Mouse (Mus musculus): ENCODE measurements around the gene Lrp1. TPM values are rescaled to one million over a fixed set of nuclear protein-coding genes. Genes with fewer than 3 reads are reported as not detected.

The Lrp1 gene
- polyA plus RNA-seq, 1 experiment from 2014 or later, result 34.6 TPM

GRCm38 (mm10) chr10:127555703-127556102, 65.2 kb downstream of the Lrp1 start:
- ATAC-seq (replicated peaks; ENCODE audit: insufficient number of reproducible peaks, low FRiP score, low TSS enrichment), result no peak
- Histone ChIP-seq H3K4me1 (ENCODE audit: control insufficient read depth, insufficient read depth, low read length) (no peaks in the 10 kb centered on the region), H3K9ac (ENCODE audit: low read depth, low read length) (no peak overlapping the region), H3K9me3 (replicated peaks; ENCODE audit: control insufficient read depth, low read length) (no peaks in the 10 kb centered on the region), H3K4me3 (ENCODE audit: low read depth, low read length) (no peak overlapping the region), H3K27ac (ENCODE audit: low read depth, low read length) (no peak overlapping the region), H3K4me2 (no peak overlapping the region), H3K27me3 (ENCODE audit: control insufficient read depth, insufficient read depth, low read length) (no peaks in the 10 kb centered on the region), H3K36me3 (ENCODE audit: control insufficient read depth, insufficient read depth, low read length) (peaks cover 72% of the 10 kb centered on the region)
- 66% methylated on average over 18 of the region's 18 CpGs for WGBS (ENCODE audit: insufficient replicate concordance)

GRCm38 (mm10) chr10:127549892-127550291, 71.1 kb downstream of the Lrp1 start:
- ATAC-seq (replicated peaks; ENCODE audit: insufficient number of reproducible peaks, low FRiP score, low TSS enrichment), result no peak
- H3K36me3 ChIP-seq (ENCODE audit: control insufficient read depth, insufficient read depth, low read length), result peaks cover 41% of the 10 kb centered on the region
- no peak overlapping the region for H3K4me3 ChIP-seq (ENCODE audit: low read depth, low read length)
- no peak overlapping the region for H3K27ac ChIP-seq (ENCODE audit: low read depth, low read length)
- no peaks in the 10 kb centered on the region for H3K27me3 ChIP-seq (ENCODE audit: control insufficient read depth, insufficient read depth, low read length)
- no peaks in the 10 kb centered on the region for H3K4me1 ChIP-seq (ENCODE audit: control insufficient read depth, insufficient read depth, low read length)
- H3K9me3 ChIP-seq (replicated peaks; ENCODE audit: control insufficient read depth, low read length), result no peaks in the 10 kb centered on the region
- H3K9ac ChIP-seq (ENCODE audit: low read depth, low read length), result no peak overlapping the region
- no peak overlapping the region for H3K4me2 ChIP-seq
- 86% methylated on average over 17 of the region's 17 CpGs for WGBS (ENCODE audit: insufficient replicate concordance)

- Histone ChIP-seq H3K27ac (ENCODE audit: low read depth, low read length) (no peak overlapping the region), H3K9ac (ENCODE audit: low read depth, low read length) (no peak overlapping the region), H3K27me3 (ENCODE audit: control insufficient read depth, insufficient read depth, low read length) (no peaks in the 10 kb centered on the region), H3K9me3 (replicated peaks; ENCODE audit: control insufficient read depth, low read length) (no peaks in the 10 kb centered on the region), H3K4me2 (no peak overlapping the region), H3K4me1 (ENCODE audit: control insufficient read depth, insufficient read depth, low read length) (no peaks in the 10 kb centered on the region), H3K4me3 (ENCODE audit: low read depth, low read length) (no peak overlapping the region), H3K36me3 (ENCODE audit: control insufficient read depth, insufficient read depth, low read length) (peaks cover 28% of the 10 kb centered on the region)
- 90% methylated on average over 15 of the region's 15 CpGs for WGBS (ENCODE audit: insufficient replicate concordance)
- ATAC-seq (replicated peaks; ENCODE audit: insufficient number of reproducible peaks, low FRiP score, low TSS enrichment), result no peak
Observed at GRCm38 (mm10) chr10:127548236-127548635, 72.7 kb downstream of the Lrp1 start.

GRCm38 (mm10) chr10:127546505-127546904, 74.4 kb downstream of the Lrp1 start:
- H3K9me3 ChIP-seq (replicated peaks; ENCODE audit: control insufficient read depth, low read length), result no peaks in the 10 kb centered on the region
- no peak overlapping the region for H3K4me2 ChIP-seq
- H3K27me3 ChIP-seq (ENCODE audit: control insufficient read depth, insufficient read depth, low read length), result no peaks in the 10 kb centered on the region
- H3K36me3 ChIP-seq (ENCODE audit: control insufficient read depth, insufficient read depth, low read length), result peaks cover 21% of the 10 kb centered on the region
- no peak overlapping the region for H3K9ac ChIP-seq (ENCODE audit: low read depth, low read length)
- no peak overlapping the region for H3K27ac ChIP-seq (ENCODE audit: low read depth, low read length)
- no peaks in the 10 kb centered on the region for H3K4me1 ChIP-seq (ENCODE audit: control insufficient read depth, insufficient read depth, low read length)
- H3K4me3 ChIP-seq (ENCODE audit: low read depth, low read length), result no peak overlapping the region
- no peak for ATAC-seq (replicated peaks; ENCODE audit: insufficient number of reproducible peaks, low FRiP score, low TSS enrichment)
- 85% methylated on average over 7 of the region's 7 CpGs for WGBS (ENCODE audit: insufficient replicate concordance)

- Histone ChIP-seq H3K27me3 (ENCODE audit: control insufficient read depth, insufficient read depth, low read length) (no peaks in the 10 kb centered on the region), H3K36me3 (ENCODE audit: control insufficient read depth, insufficient read depth, low read length) (peaks cover 21% of the 10 kb centered on the region)
- WGBS (ENCODE audit: insufficient replicate concordance), result 86% methylated on average over 20 of the region's 20 CpGs
Observed at GRCm38 (mm10) chr10:127544375-127544774, 76.6 kb downstream of the Lrp1 start.

GRCm38 (mm10) chr10:127543916-127544315, 77.0 kb downstream of the Lrp1 start:
- Histone ChIP-seq H3K9me3 (replicated peaks; ENCODE audit: control insufficient read depth, low read length) (no peaks in the 10 kb centered on the region), H3K36me3 (ENCODE audit: control insufficient read depth, insufficient read depth, low read length) (peaks cover 23% of the 10 kb centered on the region), H3K4me1 (ENCODE audit: control insufficient read depth, insufficient read depth, low read length) (no peaks in the 10 kb centered on the region), H3K4me3 (ENCODE audit: low read depth, low read length) (no peak overlapping the region), H3K9ac (ENCODE audit: low read depth, low read length) (no peak overlapping the region), H3K4me2 (no peak overlapping the region), H3K27me3 (ENCODE audit: control insufficient read depth, insufficient read depth, low read length) (no peaks in the 10 kb centered on the region), H3K27ac (ENCODE audit: low read depth, low read length) (no peak overlapping the region)
- WGBS (ENCODE audit: insufficient replicate concordance), result 77% methylated on average over 3 of the region's 3 CpGs
- ATAC-seq (replicated peaks; ENCODE audit: insufficient number of reproducible peaks, low FRiP score, low TSS enrichment), result no peak

More at GRCm38 (mm10) chr10:127544375-127544774, 76.6 kb downstream of the Lrp1 start:
- no peak for ATAC-seq (replicated peaks; ENCODE audit: insufficient number of reproducible peaks, low FRiP score, low TSS enrichment)
- Histone ChIP-seq H3K9me3 (replicated peaks; ENCODE audit: control insufficient read depth, low read length) (no peaks in the 10 kb centered on the region), H3K4me1 (ENCODE audit: control insufficient read depth, insufficient read depth, low read length) (no peaks in the 10 kb centered on the region), H3K9ac (ENCODE audit: low read depth, low read length) (no peak overlapping the region), H3K27ac (ENCODE audit: low read depth, low read length) (no peak overlapping the region), H3K4me3 (ENCODE audit: low read depth, low read length) (no peak overlapping the region), H3K4me2 (no peak overlapping the region)

- no peak overlapping the region for H3K27ac ChIP-seq (ENCODE audit: low read depth, low read length)
- 64% methylated on average over 6 of the region's 6 CpGs for WGBS (ENCODE audit: insufficient replicate concordance)
- no peaks in the 10 kb centered on the region for H3K4me1 ChIP-seq (ENCODE audit: control insufficient read depth, insufficient read depth, low read length)
- no peak for ATAC-seq (replicated peaks; ENCODE audit: insufficient number of reproducible peaks, low FRiP score, low TSS enrichment)
- no peaks in the 10 kb centered on the region for H3K9me3 ChIP-seq (replicated peaks; ENCODE audit: control insufficient read depth, low read length)
- peaks cover 23% of the 10 kb centered on the region for H3K36me3 ChIP-seq (ENCODE audit: control insufficient read depth, insufficient read depth, low read length)
- no peak overlapping the region for H3K4me3 ChIP-seq (ENCODE audit: low read depth, low read length)
- H3K27me3 ChIP-seq (ENCODE audit: control insufficient read depth, insufficient read depth, low read length), result no peaks in the 10 kb centered on the region
- H3K9ac ChIP-seq (ENCODE audit: low read depth, low read length), result no peak overlapping the region
- H3K4me2 ChIP-seq, result no peak overlapping the region
Observed at GRCm38 (mm10) chr10:127542720-127543119, 78.2 kb downstream of the Lrp1 start.

- WGBS (ENCODE audit: insufficient replicate concordance), result 84% methylated on average over 13 of the region's 13 CpGs
- H3K9ac ChIP-seq (ENCODE audit: low read depth, low read length), result no peak overlapping the region
- H3K4me1 ChIP-seq (ENCODE audit: control insufficient read depth, insufficient read depth, low read length), result no peaks in the 10 kb centered on the region
- ATAC-seq (replicated peaks; ENCODE audit: insufficient number of reproducible peaks, low FRiP score, low TSS enrichment), result no peak
- H3K4me3 ChIP-seq (ENCODE audit: low read depth, low read length), result no peak overlapping the region
- no peak overlapping the region for H3K27ac ChIP-seq (ENCODE audit: low read depth, low read length)
- 0 out of 2 replicates have a peak, but pooled peaks cover 2% of the 10 kb centered on the region for H3K27me3 ChIP-seq (ENCODE audit: control insufficient read depth, insufficient read depth, low read length)
- no peak overlapping the region for H3K4me2 ChIP-seq
- peaks cover 23% of the 10 kb centered on the region for H3K36me3 ChIP-seq (ENCODE audit: control insufficient read depth, insufficient read depth, low read length)
- no peaks in the 10 kb centered on the region for H3K9me3 ChIP-seq (replicated peaks; ENCODE audit: control insufficient read depth, low read length)
Observed at GRCm38 (mm10) chr10:127542084-127542483, 78.9 kb downstream of the Lrp1 start.

- 90% methylated on average over 8 of the region's 8 CpGs for WGBS (ENCODE audit: insufficient replicate concordance)
- ATAC-seq (replicated peaks; ENCODE audit: insufficient number of reproducible peaks, low FRiP score, low TSS enrichment), result no peak
- Histone ChIP-seq H3K27ac (ENCODE audit: low read depth, low read length) (no peak overlapping the region), H3K27me3 (ENCODE audit: control insufficient read depth, insufficient read depth, low read length) (peaks cover 4% of the 10 kb centered on the region), H3K4me2 (no peak overlapping the region), H3K36me3 (ENCODE audit: control insufficient read depth, insufficient read depth, low read length) (peaks cover 23% of the 10 kb centered on the region), H3K9ac (ENCODE audit: low read depth, low read length) (no peak overlapping the region), H3K9me3 (replicated peaks; ENCODE audit: control insufficient read depth, low read length) (no peaks in the 10 kb centered on the region), H3K4me1 (ENCODE audit: control insufficient read depth, insufficient read depth, low read length) (no peaks in the 10 kb centered on the region), H3K4me3 (ENCODE audit: low read depth, low read length) (no peak overlapping the region)
Observed at GRCm38 (mm10) chr10:127541510-127541909, 79.4 kb downstream of the Lrp1 start.

Measured in heart, embryonic 11.5 days (tissue).